Mouse (Mus musculus): Measurements from ENCODE around the gene Diaph2.

GRCm38 (mm10) chrX:129756606-129757005 is 7.1 kb downstream of the Diaph2 start:
- no peak for TF ChIP-seq GATA1 (IDR thresholded peaks at IDR 0.05; ENCODE audit: borderline replicate concordance, low read length)
- TF ChIP-seq FLI1 (IDR thresholded peaks at IDR 0.05; ENCODE audit: low read length): no peak

Data from megakaryocyte, embryonic 14.5 days (primary cell).